Mouse (Mus musculus) heart, postnatal 0 days (tissue): ENCODE data around the gene Eif4e1b. TPM values are rescaled to one million over a fixed set of nuclear protein-coding genes. Genes with fewer than 3 reads are reported as not detected.
A peak's percentile ranks its signal among the peaks of the same experiment; 100 is the strongest.

Experiments used
- ATAC-seq: fragments of 200-750 bp; cut with Nextera tagmentation; 2 replicates; pipeline ENCODE4 v1.8.0; 2017; ENCODE audit warnings: low read depth, moderate number of reproducible peaks, moderate library complexity; ENCODE audit not compliant: insufficient read depth
- DNase-seq: peaks from one replicate; pipeline ENCODE4 v3.0.0-alpha.2; 2016; ENCODE audit warnings: low spot score
- H3K27ac ChIP-seq: fragments of 300-500 bp; sonication (generic); 2 replicates; pipeline ENCODE4 v1.5.1; 2014; ENCODE audit warnings: low read depth, mild to moderate bottlenecking
- H3K27me3 ChIP-seq: fragments of 300-500 bp; sonication (generic); 2 replicates; pipeline ENCODE4 v1.6.1; 2014; ENCODE audit warnings: low read length, mixed read lengths; ENCODE audit not compliant: control insufficient read depth, insufficient read depth
- H3K36me3 ChIP-seq: fragments of 300-500 bp; sonication (generic); replicated peaks from 2 replicates; pipeline ENCODE4 v1.6.1; 2014; ENCODE audit warnings: low read length, mixed read lengths; ENCODE audit not compliant: control insufficient read depth, insufficient read depth
- H3K4me1 ChIP-seq: fragments of 300-500 bp; sonication (generic); 2 replicates; pipeline ENCODE4 v1.6.1; 2014; ENCODE audit warnings: antibody characterized with exemption; ENCODE audit not compliant: control insufficient read depth, insufficient read depth
- H3K4me2 ChIP-seq: fragments of 300-500 bp; sonication (generic); 2 replicates; pipeline ENCODE4 v1.6.1; 2014; ENCODE audit warnings: low read depth, mild to moderate bottlenecking, low read length, moderate library complexity
- H3K4me3 ChIP-seq: fragments of 300-500 bp; sonication (generic); 2 replicates; pipeline ENCODE4 v1.5.1; 2014; ENCODE audit warnings: low read depth, low read length
- H3K9ac ChIP-seq: fragments of 300-500 bp; sonication (generic); replicated peaks from 2 replicates; pipeline ENCODE4 v1.6.1; 2014; ENCODE audit warnings: low read depth, low read length, mixed read lengths
- H3K9me3 ChIP-seq: fragments of 300-500 bp; sonication (generic); replicated peaks from 2 replicates; pipeline ENCODE4 v1.6.1; 2016; ENCODE audit warnings: low read length; ENCODE audit not compliant: control insufficient read depth
- CTCF ChIP-seq: IDR thresholded peaks from 2 replicates; pipeline ENCODE4 v1.5.1; 2016; ENCODE audit warnings: antibody characterized with exemption, control low read depth, low read depth
- EP300 ChIP-seq: IDR thresholded peaks from 2 replicates; pipeline ENCODE4 v1.6.1; 2016; ENCODE audit warnings: antibody characterized with exemption, low read depth
- WGBS: fragments of 180-500 bp; shearing (Covaris S2); extraction: QIAGEN DNeasy Blood & Tissue Kit; methylation state at CpG from one replicate; pipeline ENCODE4 v1.1.7; 2014; 5-methylcytosine and 5-hydroxymethylcytosine counted together
- polyA plus RNA-seq: library from polyadenylated mRNA; unstranded; fragments of >200 nt; fragmentation: Nextera tagmentation; extraction: Ambion mirVana; gene quantifications from 2 replicates; pipeline ENCODE4 v1.2.1, GENCODE M21; 2015
- total RNA-seq: library from RNA; depleted of rRNA; stranded (reverse); fragments of >200 nt; gene quantifications from 2 replicates; pipeline ENCODE4 v1.2.3, GENCODE M21; 2014; ENCODE audit warnings: low replicate concordance

The Eif4e1b gene
- total and polyA plus RNA-seq, 2 experiments from 2014 or later = not detected

- Histone ChIP-seq H3K9me3 (no peaks in the 10 kb centered on the region), H3K4me1 (no peaks in the 10 kb centered on the region; the same call in 1 of the 2 replicates), H3K27ac (no peak overlapping the region), H3K4me3 (no peak overlapping the region), H3K4me2 (no peak overlapping the region), H3K27me3 (peaks cover 53% of the 10 kb centered on the region), H3K36me3 (no peaks in the 10 kb centered on the region), H3K9ac (no peak overlapping the region)
- DNase-seq (no peak), ATAC-seq (no peak)
- 36% methylated on average over 10 of the region's 10 CpGs for WGBS
- no peak for TF ChIP-seq EP300
- TF ChIP-seq CTCF = no peak
Measured at GRCm38 (mm10) chr13:54757093-54757830, 26.5 kb upstream of the Eif4e1b start.

GRCm38 (mm10) chr13:54758045-54758755, 25.6 kb upstream of the Eif4e1b start:
- H3K4me3 ChIP-seq = peak overlapping the region; percentile 28
- TF ChIP-seq EP300 (no peak), CTCF (peak; percentile 75)
- no peaks in the 10 kb centered on the region; the same call in 1 of the 2 replicates for H3K4me1 ChIP-seq
- H3K36me3 ChIP-seq = no peaks in the 10 kb centered on the region
- DNase-seq = peak; percentile 86
- no peak overlapping the region for H3K27ac ChIP-seq
- H3K9ac ChIP-seq = no peak overlapping the region
- no peaks in the 10 kb centered on the region for H3K9me3 ChIP-seq
- H3K27me3 ChIP-seq = peaks cover 54% of the 10 kb centered on the region
- peak; percentile 81 for ATAC-seq
- H3K4me2 ChIP-seq = peak overlapping the region; percentile 38
- under 1% methylated on average over 43 of the region's 43 CpGs for WGBS

GRCm38 (mm10) chr13:54758756-54759470, 24.9 kb upstream of the Eif4e1b start:
- Histone ChIP-seq H3K9me3 (no peaks in the 10 kb centered on the region), H3K4me1 (no peaks in the 10 kb centered on the region; the same call in 1 of the 2 replicates), H3K27ac (no peak overlapping the region), H3K27me3 (peaks cover 61% of the 10 kb centered on the region), H3K4me2 (no peak overlapping the region; the same call in 1 of the 2 replicates), H3K4me3 (no peak overlapping the region), H3K9ac (no peak overlapping the region), H3K36me3 (no peaks in the 10 kb centered on the region)
- TF ChIP-seq EP300 = no peak
- ATAC-seq = peak; percentile 8; the same call in 1 of the 2 replicates
- DNase-seq = no peak
- WGBS = 3% methylated on average over 29 of the region's 29 CpGs

- 8% methylated on average over 7 of the region's 7 CpGs for WGBS
- H3K4me1 ChIP-seq = no peaks in the 10 kb centered on the region; the same call in 1 of the 2 replicates
- no peak for DNase-seq
- H3K9me3 ChIP-seq = no peaks in the 10 kb centered on the region
- no peak overlapping the region for H3K9ac ChIP-seq
- TF ChIP-seq EP300 (no peak), CTCF (no peak)
- H3K4me3 ChIP-seq = no peak overlapping the region
- H3K4me2 ChIP-seq = no peak overlapping the region
- no peak overlapping the region for H3K27ac ChIP-seq
- no peak for ATAC-seq
- no peaks in the 10 kb centered on the region for H3K36me3 ChIP-seq
- peaks cover 66% of the 10 kb centered on the region for H3K27me3 ChIP-seq
Measured at GRCm38 (mm10) chr13:54759496-54759895, 24.3 kb upstream of the Eif4e1b start.

- WGBS = 45% methylated on average over 8 of the region's 8 CpGs
- H3K27ac ChIP-seq = no peak overlapping the region
- DNase-seq = no peak
- no peak for TF ChIP-seq CTCF
- TF ChIP-seq EP300 = no peak
- H3K4me2 ChIP-seq = no peak overlapping the region
- H3K27me3 ChIP-seq = peaks cover 71% of the 10 kb centered on the region
- H3K9ac ChIP-seq = no peak overlapping the region
- H3K4me3 ChIP-seq = no peak overlapping the region
- no peaks in the 10 kb centered on the region for H3K9me3 ChIP-seq
- H3K4me1 ChIP-seq = no peaks in the 10 kb centered on the region; the same call in 1 of the 2 replicates
- H3K36me3 ChIP-seq = no peaks in the 10 kb centered on the region
- ATAC-seq = no peak
Measured at GRCm38 (mm10) chr13:54760164-54760795, 23.5 kb upstream of the Eif4e1b start.
